Mouse (Mus musculus) stomach, embryonic 15.5 days (tissue): ENCODE measurements around the gene Gdf9. TPM values are rescaled to one million over a fixed set of nuclear protein-coding genes. Genes with fewer than 3 reads are reported as not detected.

Experiments
- ATAC-seq: fragments of 200-750 bp; cut with Nextera tagmentation; 2 replicates; pipeline ENCODE4 v1.8.0; 2017; ENCODE audit warnings: low read depth, moderate number of reproducible peaks, moderate TSS enrichment; ENCODE audit not compliant: insufficient read depth, low FRiP score
- H3K27ac ChIP-seq: fragments of 300-500 bp; sonication (generic); 2 replicates; pipeline ENCODE4 v1.5.1; 2015; ENCODE audit warnings: mild to moderate bottlenecking, inconsistent platforms
- H3K27me3 ChIP-seq: fragments of 300-500 bp; sonication (generic); replicated peaks from 2 replicates; pipeline ENCODE4 v1.6.1; 2015; ENCODE audit warnings: inconsistent platforms
- H3K36me3 ChIP-seq: fragments of 300-500 bp; sonication (generic); 2 replicates; pipeline ENCODE4 v1.6.1; 2015; ENCODE audit warnings: inconsistent platforms
- H3K4me1 ChIP-seq: fragments of 300-500 bp; sonication (generic); 2 replicates; pipeline ENCODE4 v1.6.1; 2015; ENCODE audit warnings: inconsistent platforms
- H3K4me2 ChIP-seq: fragments of 300-500 bp; sonication (generic); 2 replicates; pipeline ENCODE4 v1.6.1; 2015; ENCODE audit warnings: mild to moderate bottlenecking, inconsistent platforms
- H3K4me3 ChIP-seq: fragments of 300-500 bp; sonication (generic); replicated peaks from 2 replicates; pipeline ENCODE4 v1.5.1; 2015; ENCODE audit warnings: inconsistent platforms
- H3K9ac ChIP-seq: fragments of 300-500 bp; sonication (generic); 2 replicates; pipeline ENCODE4 v1.6.1; 2015; ENCODE audit warnings: inconsistent platforms
- H3K9me3 ChIP-seq: fragments of 300-500 bp; sonication (generic); 2 replicates; pipeline ENCODE4 v1.6.1; 2016; ENCODE audit warnings: inconsistent platforms
- WGBS: fragments of 180-500 bp; shearing (Covaris S2); methylation state at CpG from one replicate; pipeline ENCODE4 v1.1.7; 2015; 5-methylcytosine and 5-hydroxymethylcytosine counted together
- polyA plus RNA-seq: library from polyadenylated mRNA; unstranded; fragments of >200 nt; fragmentation: Nextera tagmentation; extraction: Ambion mirVana; gene quantifications from 2 replicates; pipeline ENCODE4 v1.2.1, GENCODE M21; 2015

The Gdf9 gene
- polyA plus RNA-seq, 1 experiment from 2014 or later: 1.2 TPM

- Histone ChIP-seq H3K4me3 (no peak overlapping the region), H3K27me3 (no peaks in the 10 kb centered on the region), H3K9ac (no peak overlapping the region), H3K4me1 (peaks cover 8% of the 10 kb centered on the region; the same call in 1 of the 2 replicates), H3K27ac (no peak overlapping the region), H3K9me3 (no peaks in the 10 kb centered on the region), H3K36me3 (peaks cover 7% of the 10 kb centered on the region; the same call in 1 of the 2 replicates), H3K4me2 (no peak overlapping the region)
- no peak for ATAC-seq
- WGBS: 90% methylated on average over 3 of the region's 3 CpGs
Observed at GRCm38 (mm10) chr11:53427993-53428715, 2.7 kb upstream of the Gdf9 start.

- Histone ChIP-seq H3K27me3 (no peaks in the 10 kb centered on the region), H3K4me3 (no peak overlapping the region), H3K9me3 (no peaks in the 10 kb centered on the region), H3K27ac (no peak overlapping the region), H3K36me3 (peaks cover 7% of the 10 kb centered on the region; the same call in 1 of the 2 replicates), H3K4me2 (no peak overlapping the region), H3K4me1 (peaks cover 8% of the 10 kb centered on the region; the same call in 1 of the 2 replicates), H3K9ac (no peak overlapping the region)
- 95% methylated on average over 5 of the region's 5 CpGs for WGBS
- no peak for ATAC-seq
Observed at GRCm38 (mm10) chr11:53428716-53429057, 2.1 kb upstream of the Gdf9 start.

DNA sequence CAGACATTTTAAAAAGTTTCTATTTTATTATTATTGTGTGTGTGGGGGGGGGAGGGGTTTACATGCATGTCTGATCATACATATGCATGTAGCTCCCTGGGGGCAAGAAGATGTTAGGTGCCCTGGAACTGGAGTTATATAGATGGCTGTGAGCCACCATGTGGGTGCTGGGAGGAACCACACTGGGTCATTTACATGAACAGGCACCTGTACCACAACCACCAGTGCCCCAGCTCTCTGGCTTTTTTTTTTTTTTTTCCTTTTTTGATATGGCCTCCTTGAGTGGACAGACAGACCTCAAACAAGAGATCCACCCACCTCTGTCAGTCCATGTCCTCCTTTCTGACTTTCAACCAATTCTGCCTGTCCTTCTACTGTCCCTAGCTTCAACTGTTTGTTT lies 1.6 kb upstream of the Gdf9 start:
- H3K4me2 ChIP-seq: peak overlapping the region; percentile 70
- peaks cover 7% of the 10 kb centered on the region; the same call in 1 of the 2 replicates for H3K36me3 ChIP-seq
- H3K4me1 ChIP-seq: peaks cover 8% of the 10 kb centered on the region; the same call in 1 of the 2 replicates
- H3K27me3 ChIP-seq: no peaks in the 10 kb centered on the region
- H3K4me3 ChIP-seq: peak overlapping the region; percentile 80; the same call in 1 of the 2 replicates
- H3K9me3 ChIP-seq: no peaks in the 10 kb centered on the region
- no peak overlapping the region for H3K9ac ChIP-seq
- ATAC-seq: no peak
- H3K27ac ChIP-seq: no peak overlapping the region

- H3K27me3 ChIP-seq: no peaks in the 10 kb centered on the region
- H3K4me1 ChIP-seq: peaks cover 8% of the 10 kb centered on the region; the same call in 1 of the 2 replicates
- peak; percentile 8; the same call in 1 of the 2 replicates for ATAC-seq
- under 1% methylated on average over 34 of the region's 34 CpGs for WGBS
- H3K4me3 ChIP-seq: peak overlapping the region; percentile 80
- peaks cover 7% of the 10 kb centered on the region; the same call in 1 of the 2 replicates for H3K36me3 ChIP-seq
- peak overlapping the region; percentile 70 for H3K4me2 ChIP-seq
- H3K9ac ChIP-seq: peak overlapping the region; percentile 72
- peak overlapping the region; percentile 67 for H3K27ac ChIP-seq
- H3K9me3 ChIP-seq: no peaks in the 10 kb centered on the region
Observed at GRCm38 (mm10) chr11:53430300-53430669, 538 bp upstream of the Gdf9 start.

GRCm38 (mm10) chr11:53431347-53432056 lies 679 bp downstream of the Gdf9 start:
- Histone ChIP-seq H3K4me3 (peak overlapping the region; percentile 80), H3K27ac (peak overlapping the region; percentile 67), H3K4me2 (peak overlapping the region; percentile 70), H3K9ac (no peak overlapping the region), H3K9me3 (no peaks in the 10 kb centered on the region), H3K4me1 (peaks cover 8% of the 10 kb centered on the region; the same call in 1 of the 2 replicates), H3K36me3 (peaks cover 7% of the 10 kb centered on the region; the same call in 1 of the 2 replicates), H3K27me3 (no peaks in the 10 kb centered on the region)
- WGBS: 11% methylated on average over 9 of the region's 9 CpGs
- ATAC-seq: peak; percentile 31

DNA sequence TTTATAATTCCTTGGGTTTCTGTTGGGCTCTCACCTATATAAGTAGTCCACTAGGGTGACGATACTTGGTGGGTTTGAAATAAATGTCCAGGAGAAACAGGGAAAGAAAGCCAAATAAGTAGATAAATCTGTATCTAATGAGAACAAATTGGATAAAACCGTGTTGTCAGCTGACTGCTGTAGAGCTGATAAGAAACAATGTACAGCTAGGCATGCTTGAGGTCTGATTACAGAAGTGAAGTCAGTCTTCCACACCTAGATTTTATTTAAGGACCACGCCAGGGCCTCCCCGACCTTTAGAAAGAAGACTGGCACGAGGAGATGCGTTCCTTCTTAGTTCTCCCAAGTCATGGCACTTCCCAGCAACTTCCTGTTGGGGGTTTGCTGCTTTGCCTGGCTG lies 2.2 kb downstream of the Gdf9 start:
- H3K36me3 ChIP-seq: peaks cover 7% of the 10 kb centered on the region; the same call in 1 of the 2 replicates
- no peak overlapping the region for H3K27ac ChIP-seq
- WGBS: 50% methylated on average over 6 of the region's 6 CpGs
- H3K27me3 ChIP-seq: no peaks in the 10 kb centered on the region
- peaks cover 8% of the 10 kb centered on the region; the same call in 1 of the 2 replicates for H3K4me1 ChIP-seq
- no peak overlapping the region for H3K4me3 ChIP-seq
- no peaks in the 10 kb centered on the region for H3K9me3 ChIP-seq
- no peak overlapping the region for H3K9ac ChIP-seq
- no peak for ATAC-seq
- no peak overlapping the region for H3K4me2 ChIP-seq

GRCm38 (mm10) chr11:53435504-53435903 lies 4.7 kb downstream of the Gdf9 start:
- 76% methylated on average over 8 of the region's 8 CpGs for WGBS
- ATAC-seq: no peak
- H3K36me3 ChIP-seq: no peaks in the 10 kb centered on the region
- no peaks in the 10 kb centered on the region for H3K9me3 ChIP-seq
- no peaks in the 10 kb centered on the region for H3K27me3 ChIP-seq
- no peak overlapping the region for H3K4me2 ChIP-seq
- H3K4me3 ChIP-seq: no peak overlapping the region
- H3K27ac ChIP-seq: no peak overlapping the region
- no peaks in the 10 kb centered on the region for H3K4me1 ChIP-seq
- H3K9ac ChIP-seq: no peak overlapping the region

DNA sequence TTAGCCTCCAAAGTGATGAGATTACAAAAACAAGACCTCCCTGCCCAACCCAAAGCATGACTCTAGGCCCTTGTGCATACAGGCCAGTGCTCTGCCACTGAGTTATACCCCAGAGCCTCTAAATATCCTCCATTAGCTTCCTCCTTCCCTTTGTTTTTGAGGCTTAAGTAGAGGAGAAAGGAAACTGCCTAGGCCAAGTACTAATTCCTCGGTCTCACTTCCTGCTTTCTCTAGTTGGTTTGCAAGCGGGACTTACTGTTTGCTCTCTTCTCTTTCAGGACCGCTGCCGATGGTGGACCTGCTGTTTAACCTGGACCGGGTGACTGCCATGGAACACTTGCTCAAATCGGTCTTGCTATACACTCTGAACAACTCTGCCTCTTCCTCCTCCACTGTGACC lies 5.5 kb downstream of the Gdf9 start:
- no peaks in the 10 kb centered on the region for H3K27me3 ChIP-seq
- ATAC-seq: no peak
- H3K4me1 ChIP-seq: no peaks in the 10 kb centered on the region
- H3K4me3 ChIP-seq: no peak overlapping the region
- H3K9ac ChIP-seq: no peak overlapping the region
- WGBS: 78% methylated on average over 6 of the region's 6 CpGs
- no peaks in the 10 kb centered on the region for H3K36me3 ChIP-seq
- no peak overlapping the region for H3K4me2 ChIP-seq
- no peak overlapping the region for H3K27ac ChIP-seq
- H3K9me3 ChIP-seq: no peaks in the 10 kb centered on the region

DNA sequence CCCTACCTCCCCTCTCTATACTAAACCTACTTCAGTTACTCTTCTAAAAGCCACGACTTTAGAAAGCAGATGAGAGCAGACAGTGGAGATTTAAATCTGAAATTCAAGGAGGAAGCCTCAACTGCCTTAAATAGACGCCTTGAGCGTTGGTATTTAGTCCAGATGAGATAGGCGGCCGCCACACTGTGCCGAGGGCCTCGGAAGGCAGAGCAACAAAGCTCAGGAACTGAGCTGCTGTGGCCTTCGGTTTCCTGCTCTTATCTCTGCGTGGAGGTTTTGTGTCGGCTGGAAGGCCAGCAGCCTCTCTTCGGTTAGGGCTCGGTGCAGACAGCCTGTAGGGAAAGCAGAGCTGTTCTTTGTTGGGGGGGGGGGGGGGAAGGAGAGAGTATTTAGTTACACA lies 11.1 kb downstream of the Gdf9 start:
- Histone ChIP-seq H3K4me2 (no peak overlapping the region), H3K27me3 (no peaks in the 10 kb centered on the region), H3K27ac (no peak overlapping the region), H3K4me1 (no peaks in the 10 kb centered on the region), H3K9me3 (no peaks in the 10 kb centered on the region), H3K4me3 (no peak overlapping the region), H3K36me3 (no peaks in the 10 kb centered on the region), H3K9ac (no peak overlapping the region)
- no peak for ATAC-seq
- WGBS: 21% methylated on average over 12 of the region's 12 CpGs

DNA sequence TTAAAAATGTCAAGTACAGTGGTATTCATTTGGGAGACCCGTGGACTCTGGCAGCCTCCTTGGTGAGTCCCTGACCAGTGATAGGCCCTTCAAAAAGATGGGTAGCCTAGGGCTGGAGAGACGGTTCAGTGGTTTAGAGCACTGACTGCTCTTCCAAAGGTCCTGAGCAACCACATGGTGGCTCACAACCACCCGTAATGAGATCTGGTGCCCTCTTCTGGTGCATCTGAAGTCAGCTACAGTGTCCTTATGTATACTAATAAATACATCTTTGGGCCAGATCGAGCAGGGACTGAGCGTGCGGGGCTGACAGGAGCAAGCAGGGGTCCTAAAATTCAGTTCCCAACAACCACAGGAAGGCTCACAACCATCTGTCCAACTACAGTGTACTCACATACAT lies 13.0 kb downstream of the Gdf9 start:
- 31% methylated on average over 6 of the region's 6 CpGs for WGBS
- Histone ChIP-seq H3K4me1 (no peaks in the 10 kb centered on the region), H3K4me3 (no peak overlapping the region), H3K9ac (no peak overlapping the region), H3K9me3 (no peaks in the 10 kb centered on the region), H3K36me3 (no peaks in the 10 kb centered on the region), H3K27me3 (no peaks in the 10 kb centered on the region), H3K4me2 (no peak overlapping the region), H3K27ac (no peak overlapping the region)
- no peak for ATAC-seq

DNA sequence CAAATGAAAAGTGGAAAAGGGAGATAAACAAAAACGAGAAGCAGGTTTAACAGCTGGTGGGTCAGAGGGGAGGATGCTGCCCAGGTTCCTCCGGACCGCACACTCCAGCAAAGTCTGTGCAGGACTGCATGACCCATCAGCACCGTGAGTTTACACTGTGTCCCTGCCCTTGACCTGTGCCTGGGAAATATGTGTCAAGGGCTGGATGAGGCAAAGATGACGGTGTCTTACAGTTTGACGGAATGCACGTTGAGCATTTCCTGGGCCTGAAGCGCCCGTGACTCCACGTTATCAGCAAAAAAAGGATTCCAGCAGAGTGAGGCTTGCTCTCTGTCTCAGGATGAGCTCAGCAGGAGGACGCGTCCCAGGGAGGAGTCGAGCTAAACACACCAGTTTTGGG lies 14.7 kb downstream of the Gdf9 start:
- no peak for ATAC-seq
- 54% methylated on average over 13 of the region's 13 CpGs for WGBS
- no peaks in the 10 kb centered on the region for H3K27me3 ChIP-seq
- H3K9me3 ChIP-seq: no peaks in the 10 kb centered on the region
- no peak overlapping the region for H3K27ac ChIP-seq
- H3K4me2 ChIP-seq: no peak overlapping the region
- H3K36me3 ChIP-seq: no peaks in the 10 kb centered on the region
- no peak overlapping the region for H3K4me3 ChIP-seq
- H3K4me1 ChIP-seq: no peaks in the 10 kb centered on the region
- H3K9ac ChIP-seq: no peak overlapping the region

- Histone ChIP-seq H3K9ac (no peak overlapping the region), H3K4me3 (no peak overlapping the region), H3K4me2 (no peak overlapping the region), H3K27ac (no peak overlapping the region), H3K27me3 (no peaks in the 10 kb centered on the region), H3K36me3 (no peaks in the 10 kb centered on the region), H3K4me1 (no peaks in the 10 kb centered on the region), H3K9me3 (no peaks in the 10 kb centered on the region)
- 64% methylated on average over 13 of the region's 13 CpGs for WGBS
- peak; percentile 14; the same call in 1 of the 2 replicates for ATAC-seq
Observed at GRCm38 (mm10) chr11:53446183-53446582, 15.4 kb downstream of the Gdf9 start.
